Mouse (Mus musculus): ENCODE data around the gene Med12l. TPM values are rescaled to one million over a fixed set of nuclear protein-coding genes. Genes with fewer than 3 reads are reported as not detected.
"Not testable (repeated sequence)": the region's sequence is repeated elsewhere in the genome, so short reads cannot be mapped to it uniquely, and the experiment has no call there.

Med12l gene
- polyA plus RNA-seq, 2 experiments, result 2.4 to 4.5 TPM

DNA sequence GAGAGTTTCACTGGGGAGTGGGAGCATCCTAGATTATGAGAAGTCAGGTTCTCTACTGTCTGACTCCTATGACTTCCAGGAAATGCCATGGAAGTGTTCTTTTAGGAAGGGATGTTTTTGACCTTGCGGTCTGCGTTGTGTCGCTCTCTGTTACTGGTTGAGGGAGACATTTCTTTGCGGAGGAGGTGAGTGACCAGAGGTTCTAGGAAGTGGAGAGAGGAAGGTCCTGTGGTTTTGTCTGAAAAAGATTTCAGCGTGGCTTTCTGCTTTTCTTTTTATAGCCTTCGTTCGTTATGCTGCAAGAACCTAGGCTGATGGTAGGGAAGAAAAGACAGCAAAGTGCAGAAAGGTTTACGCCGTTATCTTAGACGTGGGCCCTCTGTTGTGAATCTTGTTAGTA lies 92.9 kb downstream of the Med12l start:
- Histone ChIP-seq H3K36me3 (ENCODE audit: control insufficient read depth, insufficient read depth, low read length) (no peaks in the 10 kb centered on the region), H3K4me3 (replicated peaks; ENCODE audit: low read length) (no peak overlapping the region), H3K4me1 (ENCODE audit: control insufficient read depth, insufficient read depth, low read length) (no peaks in the 10 kb centered on the region), H3K4me2 (replicated peaks; ENCODE audit: low read depth, low read length, severe bottlenecking) (no peak overlapping the region), H3K9ac (ENCODE audit: low read depth, low read length, severe bottlenecking) (no peak overlapping the region), H3K9me3 (ENCODE audit: control insufficient read depth, low read length) (no peaks in the 10 kb centered on the region), H3K27ac (replicated peaks; ENCODE audit: low read depth, low read length) (no peak overlapping the region), H3K27me3 (ENCODE audit: control insufficient read depth, insufficient read depth, low read length) (no peaks in the 10 kb centered on the region)
- no peak for TF ChIP-seq POLR2A (IDR thresholded peaks at IDR 0.05; ENCODE audit: borderline replicate concordance, extremely low read depth, insufficient read depth, insufficient read length)
- 78% methylated on average over 10 of the region's 10 CpGs for WGBS
- ATAC-seq (ENCODE audit: low FRiP score, low read depth), result no peak
- no peak for DNase-seq (ENCODE audit: low spot score)

DNA sequence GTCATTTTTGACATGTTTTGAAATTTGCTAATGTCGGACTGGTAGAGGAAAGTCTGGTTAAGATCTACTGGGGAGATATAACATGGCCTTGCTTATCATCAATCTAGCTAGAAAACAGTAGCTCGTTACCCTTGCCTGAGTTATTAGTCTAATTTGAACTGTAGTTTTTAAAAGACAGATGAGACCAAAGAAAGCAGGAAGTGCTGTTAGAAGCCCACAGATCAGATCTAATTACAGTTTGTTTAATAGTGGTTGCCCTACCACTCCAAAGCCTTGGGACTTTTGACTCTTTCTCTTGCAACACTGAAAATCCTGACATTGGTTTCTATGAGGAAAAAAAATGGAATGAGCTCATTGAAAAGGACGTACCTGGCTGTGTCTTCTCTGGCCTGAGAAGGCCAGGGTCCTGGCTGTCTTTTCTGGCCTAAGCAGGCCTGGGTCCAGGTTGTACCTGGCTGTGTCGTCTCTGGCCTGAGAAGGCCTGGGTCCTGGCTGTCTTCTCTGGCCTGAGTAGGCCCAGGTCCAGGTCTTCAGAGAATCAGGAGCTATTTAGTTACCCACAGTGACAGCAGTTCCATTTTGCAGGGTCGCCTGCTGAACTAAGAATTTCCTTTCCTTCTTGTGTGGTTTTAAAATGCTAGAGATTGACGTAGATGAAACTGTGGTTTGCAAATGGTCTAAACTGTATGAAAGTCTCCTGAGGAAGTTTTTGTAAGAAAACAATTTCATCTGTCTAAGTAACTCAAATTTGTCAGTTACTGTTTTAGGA lies 95.8 kb downstream of the Med12l start, which contains the start of gene Gpr171:
Gene Gpr171 (minus strand): TSS at position 604 of the 769 bp plus-strand sequence.
- Histone ChIP-seq H3K9me3 (ENCODE audit: control insufficient read depth, low read length) (no peaks in the 10 kb centered on the region), H3K4me2 (replicated peaks; ENCODE audit: low read depth, low read length, severe bottlenecking) (no peak within 1 kb of the TSS), H3K27ac (replicated peaks; ENCODE audit: low read depth, low read length) (no peak within 1 kb of the TSS), H3K9ac (ENCODE audit: low read depth, low read length, severe bottlenecking) (no peak within 1 kb of the TSS), H3K27me3 (ENCODE audit: control insufficient read depth, insufficient read depth, low read length) (no peaks in the 10 kb centered on the region), H3K36me3 (ENCODE audit: control insufficient read depth, insufficient read depth, low read length) (no peaks in the 10 kb centered on the region), H3K4me3 (replicated peaks; ENCODE audit: low read length) (no peak within 1 kb of the TSS), H3K4me1 (ENCODE audit: control insufficient read depth, insufficient read depth, low read length) (no peaks in the 10 kb centered on the region)
- no peak for TF ChIP-seq POLR2A (IDR thresholded peaks at IDR 0.05; ENCODE audit: borderline replicate concordance, extremely low read depth, insufficient read depth, insufficient read length)
- no peak for ATAC-seq (ENCODE audit: low FRiP score, low read depth)
- DNase-seq (ENCODE audit: low spot score), result no peak
- WGBS, result 65% methylated on average over 6 of the region's 6 CpGs

DNA sequence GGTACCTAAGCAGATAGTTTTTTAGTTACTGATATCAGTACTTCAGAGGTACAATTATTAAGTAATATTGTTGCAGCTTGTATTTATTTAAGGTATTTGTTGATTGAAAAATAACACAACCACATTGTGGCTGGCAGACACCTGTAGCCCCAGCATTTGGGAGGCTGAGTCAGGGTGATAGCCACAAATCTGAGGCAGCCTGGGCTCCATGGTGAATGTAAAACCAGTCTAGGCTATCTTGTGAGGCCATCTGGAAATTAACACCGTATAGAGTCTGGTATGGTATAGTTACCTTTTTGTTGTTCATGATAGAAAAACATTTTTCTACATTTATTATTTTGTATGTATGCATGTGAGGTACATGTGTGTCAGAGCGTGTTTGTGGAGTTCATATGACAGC lies 96.5 kb downstream of the Med12l start:
- Histone ChIP-seq H3K36me3 (ENCODE audit: control insufficient read depth, insufficient read depth, low read length) (no peaks in the 10 kb centered on the region), H3K4me1 (ENCODE audit: control insufficient read depth, insufficient read depth, low read length) (no peaks in the 10 kb centered on the region), H3K4me2 (replicated peaks; ENCODE audit: low read depth, low read length, severe bottlenecking) (no peak overlapping the region), H3K27me3 (ENCODE audit: control insufficient read depth, insufficient read depth, low read length) (no peaks in the 10 kb centered on the region), H3K27ac (replicated peaks; ENCODE audit: low read depth, low read length) (no peak overlapping the region), H3K9ac (ENCODE audit: low read depth, low read length, severe bottlenecking) (no peak overlapping the region), H3K9me3 (ENCODE audit: control insufficient read depth, low read length) (no peaks in the 10 kb centered on the region), H3K4me3 (replicated peaks; ENCODE audit: low read length) (no peak overlapping the region)
- no peak for TF ChIP-seq POLR2A (IDR thresholded peaks at IDR 0.05; ENCODE audit: borderline replicate concordance, extremely low read depth, insufficient read depth, insufficient read length)
- no peak for DNase-seq (ENCODE audit: low spot score)
- no peak for ATAC-seq (ENCODE audit: low FRiP score, low read depth)
- WGBS, result 93% methylated on average over 2 of the region's 2 CpGs

DNA sequence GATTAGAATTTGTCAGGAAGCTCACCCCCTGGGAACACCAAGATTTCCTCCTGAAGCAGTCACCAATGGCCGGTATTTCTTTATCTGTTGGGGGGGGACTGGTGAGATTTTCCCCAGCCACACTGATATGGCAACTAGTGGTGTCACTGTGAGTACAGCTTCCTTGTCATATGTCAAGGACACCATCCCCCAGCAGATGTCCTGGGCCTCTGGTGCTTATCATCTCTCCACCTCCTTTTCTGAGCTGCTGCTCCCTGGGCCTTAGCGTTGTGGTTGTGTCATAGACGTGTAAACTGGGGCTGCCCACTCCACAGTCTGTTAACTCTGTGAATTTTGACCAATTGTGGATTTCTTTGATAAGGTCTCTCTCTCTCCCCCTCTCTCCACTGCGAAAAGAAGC lies 98.8 kb downstream of the Med12l start:
- WGBS, result 73% methylated on average over 4 of the region's 4 CpGs
- DNase-seq (ENCODE audit: low spot score), result no peak
- Histone ChIP-seq H3K4me1 (ENCODE audit: control insufficient read depth, insufficient read depth, low read length) (no peaks in the 10 kb centered on the region), H3K9ac (ENCODE audit: low read depth, low read length, severe bottlenecking) (no peak overlapping the region), H3K9me3 (ENCODE audit: control insufficient read depth, low read length) (no peaks in the 10 kb centered on the region), H3K27me3 (ENCODE audit: control insufficient read depth, insufficient read depth, low read length) (no peaks in the 10 kb centered on the region), H3K36me3 (ENCODE audit: control insufficient read depth, insufficient read depth, low read length) (no peaks in the 10 kb centered on the region), H3K4me3 (replicated peaks; ENCODE audit: low read length) (no peak overlapping the region), H3K27ac (replicated peaks; ENCODE audit: low read depth, low read length) (no peak overlapping the region), H3K4me2 (replicated peaks; ENCODE audit: low read depth, low read length, severe bottlenecking) (no peak overlapping the region)
- ATAC-seq (ENCODE audit: low FRiP score, low read depth), result no peak
- no peak for TF ChIP-seq POLR2A (IDR thresholded peaks at IDR 0.05; ENCODE audit: borderline replicate concordance, extremely low read depth, insufficient read depth, insufficient read length)

DNA sequence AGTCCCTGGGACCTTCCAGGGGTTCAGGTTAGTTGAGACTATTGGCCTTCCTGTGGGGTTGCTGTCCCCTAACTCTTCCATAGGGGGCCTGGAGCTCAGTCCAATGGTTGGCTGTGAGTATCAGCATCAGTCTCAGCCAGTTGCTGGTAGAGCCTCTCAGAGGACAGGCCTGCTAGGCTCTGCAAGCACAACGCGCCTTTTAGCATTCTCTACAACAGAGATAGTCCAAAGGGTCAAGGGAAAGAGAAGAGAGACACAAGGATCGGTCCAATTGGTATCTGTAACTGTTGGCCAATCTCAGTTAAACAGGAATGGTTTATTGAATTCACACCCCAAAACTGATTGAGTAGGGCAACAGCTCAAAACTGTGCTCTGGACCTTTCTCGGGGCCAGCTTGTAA lies 101.8 kb downstream of the Med12l start:
- DNase-seq (ENCODE audit: low spot score) (no peak), ATAC-seq (ENCODE audit: low FRiP score, low read depth) (no peak)
- H3K9me3 ChIP-seq (ENCODE audit: control insufficient read depth, low read length), result no peaks in the 10 kb centered on the region
- no peak overlapping the region for H3K27ac ChIP-seq (replicated peaks; ENCODE audit: low read depth, low read length)
- no peaks in the 10 kb centered on the region for H3K4me1 ChIP-seq (ENCODE audit: control insufficient read depth, insufficient read depth, low read length)
- WGBS, result 92% methylated on average over 4 of the region's 4 CpGs
- no peaks in the 10 kb centered on the region for H3K27me3 ChIP-seq (ENCODE audit: control insufficient read depth, insufficient read depth, low read length)
- no peaks in the 10 kb centered on the region for H3K36me3 ChIP-seq (ENCODE audit: control insufficient read depth, insufficient read depth, low read length)
- TF ChIP-seq POLR2A (IDR thresholded peaks at IDR 0.05; ENCODE audit: borderline replicate concordance, extremely low read depth, insufficient read depth, insufficient read length), result no peak
- no peak overlapping the region for H3K4me3 ChIP-seq (replicated peaks; ENCODE audit: low read length)
- H3K4me2 ChIP-seq (replicated peaks; ENCODE audit: low read depth, low read length, severe bottlenecking), result no peak overlapping the region
- H3K9ac ChIP-seq (ENCODE audit: low read depth, low read length, severe bottlenecking), result no peak overlapping the region

DNA sequence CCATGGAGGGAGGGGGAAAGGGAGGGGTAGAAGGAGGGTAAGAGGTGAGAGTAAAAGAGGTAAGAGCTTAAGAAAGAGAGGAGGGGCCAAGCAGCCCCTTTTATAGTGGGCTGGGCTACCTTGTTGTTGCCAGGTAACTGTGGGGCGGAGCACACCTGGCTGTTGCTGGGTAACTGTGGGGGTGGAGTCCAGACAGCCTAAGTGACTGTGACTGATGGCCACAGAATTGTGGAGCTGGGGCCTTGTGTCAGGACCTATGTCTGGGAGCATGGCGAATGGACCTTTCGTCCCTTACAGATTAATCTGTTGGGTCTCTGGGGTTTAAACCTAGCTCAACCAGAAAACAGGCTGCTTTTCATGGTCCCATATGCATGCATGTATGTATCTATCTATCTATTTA lies 104.2 kb downstream of the Med12l start:
- H3K27me3 ChIP-seq (ENCODE audit: control insufficient read depth, insufficient read depth, low read length); H3K9ac ChIP-seq (ENCODE audit: low read depth, low read length, severe bottlenecking); H3K4me2 ChIP-seq (replicated peaks; ENCODE audit: low read depth, low read length, severe bottlenecking); H3K4me3 ChIP-seq (replicated peaks; ENCODE audit: low read length); ATAC-seq (ENCODE audit: low FRiP score, low read depth); H3K36me3 ChIP-seq (ENCODE audit: control insufficient read depth, insufficient read depth, low read length); DNase-seq (ENCODE audit: low spot score); H3K4me1 ChIP-seq (ENCODE audit: control insufficient read depth, insufficient read depth, low read length); H3K9me3 ChIP-seq (ENCODE audit: control insufficient read depth, low read length); H3K27ac ChIP-seq (replicated peaks; ENCODE audit: low read depth, low read length): not testable (repeated sequence)
- 90% methylated on average over 3 of the region's 3 CpGs for WGBS

All from limb, embryonic 14.5 days (tissue).